Mouse (Mus musculus) hindbrain, embryonic 12.5 days (tissue): Measurements from ENCODE around the gene Zeb2. TPM values are rescaled to one million over a fixed set of nuclear protein-coding genes. Genes with fewer than 3 reads are reported as not detected.
A peak's percentile ranks its signal among the peaks of the same experiment; 100 is the strongest.

Experiments
- ATAC-seq: fragments of 200-750 bp; cut with Nextera tagmentation; 2 replicates; pipeline ENCODE4 v1.8.0; 2017; ENCODE audit warnings: moderate TSS enrichment; ENCODE audit not compliant: low FRiP score
- H3K27ac ChIP-seq: fragments of 300-500 bp; sonication (generic); 2 replicates; pipeline ENCODE4 v1.5.1; 2016; ENCODE audit warnings: mild to moderate bottlenecking
- H3K27me3 ChIP-seq: fragments of 300-500 bp; sonication (generic); 2 replicates; pipeline ENCODE4 v1.6.1; 2016; ENCODE audit warnings: mild to moderate bottlenecking
- H3K36me3 ChIP-seq: fragments of 300-500 bp; sonication (generic); 2 replicates; pipeline ENCODE4 v1.6.1; 2016; ENCODE audit warnings: mild to moderate bottlenecking
- H3K4me1 ChIP-seq: fragments of 300-500 bp; sonication (generic); 2 replicates; pipeline ENCODE4 v1.6.1; 2016
- H3K4me2 ChIP-seq: fragments of 300-500 bp; sonication (generic); replicated peaks from 2 replicates; pipeline ENCODE4 v1.6.1; 2016; ENCODE audit warnings: mild to moderate bottlenecking
- H3K4me3 ChIP-seq: fragments of 300-500 bp; sonication (generic); 2 replicates; pipeline ENCODE4 v1.5.1; 2016; ENCODE audit warnings: mild to moderate bottlenecking
- H3K9ac ChIP-seq: fragments of 300-500 bp; sonication (generic); 2 replicates; pipeline ENCODE4 v1.6.1; 2016; ENCODE audit warnings: mild to moderate bottlenecking, moderate library complexity
- H3K9me3 ChIP-seq: fragments of 300-500 bp; sonication (generic); replicated peaks from 2 replicates; pipeline ENCODE4 v1.6.1; 2016; ENCODE audit warnings: mild to moderate bottlenecking
- WGBS: fragments of 180-500 bp; shearing (Covaris S2); methylation state at CpG from one replicate; pipeline ENCODE4 v1.1.7; 2016; 5-methylcytosine and 5-hydroxymethylcytosine counted together
- polyA plus RNA-seq: library from polyadenylated mRNA; unstranded; fragments of >200 nt; fragmentation: Nextera tagmentation; extraction: Ambion mirVana; gene quantifications from 2 replicates; pipeline ENCODE4 v1.2.1, GENCODE M21; 2016

Zeb2 gene
- polyA plus RNA-seq, 1 experiment from 2014 or later, result 47.3 TPM

DNA sequence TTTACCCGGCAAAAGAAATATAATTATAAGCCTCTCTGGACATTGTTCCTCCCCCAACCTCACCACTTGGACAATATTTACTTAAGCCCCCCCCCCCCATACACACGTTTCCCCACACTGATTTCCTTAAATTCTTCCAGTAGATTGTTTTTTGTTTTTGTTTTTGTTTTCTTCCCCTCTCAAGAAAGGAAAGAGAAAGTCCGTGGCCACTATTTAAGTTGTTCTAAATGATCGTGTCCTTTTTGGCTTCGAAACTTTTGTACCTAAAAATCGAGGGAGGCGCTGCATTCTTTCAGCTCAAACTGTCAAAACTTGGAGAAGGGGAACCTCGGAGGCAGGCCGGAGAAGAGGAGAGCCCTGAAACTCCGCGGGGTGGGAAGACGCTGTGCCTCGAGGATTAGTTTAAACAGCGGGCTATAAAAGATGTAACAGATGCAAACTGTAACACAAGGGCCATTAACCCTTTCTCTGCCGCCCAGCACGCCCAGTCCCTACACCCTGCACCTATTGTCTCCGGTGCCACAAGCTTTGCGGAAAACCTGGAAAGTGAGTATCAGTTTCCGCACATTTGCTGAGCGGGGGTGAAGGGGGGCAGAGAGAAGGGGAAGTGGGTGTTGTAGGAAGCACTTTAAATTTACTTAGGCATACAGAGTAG lies 6.3 kb downstream of the Zeb2 start:
- peaks cover 34% of the 10 kb centered on the region for H3K4me1 ChIP-seq
- no peaks in the 10 kb centered on the region for H3K27me3 ChIP-seq
- H3K9ac ChIP-seq, result peak overlapping the region; percentile 99
- ATAC-seq, result peak; percentile 18; the same call in 1 of the 2 replicates
- peak overlapping the region; percentile 98 for H3K27ac ChIP-seq
- H3K4me3 ChIP-seq, result peak overlapping the region; percentile 92
- H3K4me2 ChIP-seq, result peak overlapping the region; percentile 80
- WGBS, result under 1% methylated on average over 20 of the region's 20 CpGs
- no peaks in the 10 kb centered on the region for H3K9me3 ChIP-seq
- H3K36me3 ChIP-seq, result no peaks in the 10 kb centered on the region

DNA sequence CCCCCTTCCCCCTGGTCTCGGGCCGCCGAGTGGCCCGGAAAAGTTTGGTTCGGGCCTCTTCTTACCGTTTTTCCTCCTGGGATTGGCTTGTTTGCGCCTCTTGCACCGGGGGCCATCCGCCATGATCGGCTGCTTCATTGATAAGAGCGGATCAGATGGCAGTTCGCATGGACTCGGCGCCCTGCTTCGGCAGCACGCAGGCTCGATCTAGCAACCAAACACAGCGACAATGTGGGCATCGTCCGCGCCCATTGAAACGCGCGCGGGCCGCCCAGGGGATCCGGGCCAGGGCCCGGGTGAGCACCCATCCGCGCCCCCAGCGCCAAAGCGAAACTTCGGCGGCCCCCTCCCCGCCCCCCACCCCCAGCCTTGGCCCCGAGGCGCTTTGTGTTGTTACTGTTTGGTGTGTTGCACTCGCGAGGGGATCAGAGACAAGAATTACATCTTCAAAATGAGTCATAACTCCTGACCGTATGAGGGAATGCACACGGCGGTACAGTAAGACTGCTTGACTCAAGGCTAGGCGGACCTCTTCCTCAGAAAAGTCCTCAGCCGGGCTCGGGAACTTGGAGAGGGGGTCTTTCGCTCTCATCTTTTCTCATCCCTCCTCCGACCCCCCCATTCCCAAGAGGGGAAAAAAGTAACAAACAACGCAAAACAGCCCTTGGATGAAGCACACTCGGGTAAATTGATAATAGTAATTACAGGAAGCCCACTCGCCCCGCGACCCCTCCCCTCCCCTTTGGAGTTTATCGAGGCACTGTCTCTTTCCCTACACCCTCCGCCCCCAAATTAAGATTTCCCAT lies 7.0 kb downstream of the Zeb2 start:
- ATAC-seq, result peak; percentile 35
- H3K27me3 ChIP-seq, result no peaks in the 10 kb centered on the region
- peak overlapping the region; percentile 92 for H3K4me3 ChIP-seq
- H3K36me3 ChIP-seq, result no peaks in the 10 kb centered on the region
- under 1% methylated on average over 54 of the region's 54 CpGs for WGBS
- H3K4me1 ChIP-seq, result peaks cover 36% of the 10 kb centered on the region
- H3K4me2 ChIP-seq, result peak overlapping the region; percentile 80
- no peaks in the 10 kb centered on the region for H3K9me3 ChIP-seq
- peak overlapping the region; percentile 98 for H3K27ac ChIP-seq
- peak overlapping the region; percentile 99 for H3K9ac ChIP-seq

DNA sequence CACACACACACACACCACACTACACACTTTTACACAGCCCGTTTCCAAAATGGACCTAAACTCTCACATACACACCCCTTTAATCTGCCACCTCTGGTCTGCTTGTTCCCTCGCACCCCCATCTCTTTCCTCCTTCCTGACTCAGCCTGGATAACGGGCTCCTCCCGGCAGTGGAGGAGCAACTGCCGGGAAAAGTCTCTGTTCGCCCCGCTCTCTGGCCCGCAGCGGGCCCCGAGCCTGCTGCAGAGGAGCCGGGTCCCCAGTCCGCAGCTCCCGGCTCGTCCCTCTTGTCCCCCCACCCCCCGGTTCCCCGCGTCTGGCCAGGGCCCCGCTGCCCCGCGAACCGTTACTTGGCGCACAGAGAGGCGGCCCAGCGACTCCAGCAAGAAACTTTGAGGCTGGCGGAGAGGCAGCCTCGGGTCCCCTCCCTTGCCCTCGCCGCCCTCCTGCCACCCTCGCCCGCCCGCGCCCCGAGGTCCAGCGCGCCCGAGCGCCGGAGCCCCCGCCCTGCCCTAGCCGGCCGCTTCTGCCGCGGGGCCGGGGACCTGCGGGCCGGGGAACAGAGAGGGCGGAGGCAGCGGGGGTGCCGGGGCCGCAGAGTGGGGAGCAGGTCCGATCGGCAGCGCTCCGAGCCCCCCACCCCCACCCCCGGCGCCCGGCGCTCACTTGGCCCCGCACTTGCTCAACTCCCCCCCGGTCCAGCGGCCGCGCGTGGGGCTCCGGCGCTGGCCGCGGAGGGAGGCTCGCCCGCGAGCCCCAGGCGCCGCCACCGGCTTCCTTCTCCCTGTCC lies 7.8 kb downstream of the Zeb2 start:
- Histone ChIP-seq H3K9ac (peak overlapping the region; percentile 99), H3K27me3 (no peaks in the 10 kb centered on the region), H3K27ac (peak overlapping the region; percentile 98), H3K9me3 (no peaks in the 10 kb centered on the region), H3K4me3 (peak overlapping the region; percentile 92), H3K4me1 (peaks cover 38% of the 10 kb centered on the region), H3K36me3 (no peaks in the 10 kb centered on the region), H3K4me2 (peak overlapping the region; percentile 80)
- ATAC-seq, result peak; percentile 23; the same call in 1 of the 2 replicates
- WGBS, result 1% methylated on average over 51 of the region's 74 CpGs

DNA sequence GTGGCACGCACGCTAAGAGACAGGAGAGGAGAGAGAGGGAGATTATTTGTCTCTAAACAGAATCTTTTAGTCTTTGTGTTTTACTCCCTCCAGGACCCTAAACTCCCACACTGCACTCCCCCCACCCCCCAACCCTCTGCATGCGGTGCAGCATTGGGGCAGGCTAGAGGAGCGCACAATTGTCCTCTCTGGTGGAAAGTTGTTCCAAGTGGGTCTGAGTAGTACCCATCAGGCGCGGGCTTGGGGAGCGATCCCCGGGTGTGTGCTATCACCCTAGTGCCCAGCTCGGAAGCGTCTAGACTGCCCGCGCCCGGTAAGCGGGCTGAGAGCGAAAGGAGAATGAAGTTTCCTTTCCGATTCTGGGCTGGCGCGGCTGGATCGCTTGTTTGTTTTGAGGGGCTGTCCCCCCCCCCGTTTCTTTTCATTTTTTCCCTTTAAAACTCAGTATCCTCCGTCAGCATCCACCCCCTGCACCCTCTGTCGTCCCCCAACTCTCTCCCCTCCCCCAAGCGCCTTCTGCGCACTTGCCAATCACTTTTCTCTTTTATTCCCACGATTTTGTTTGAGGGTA lies 8.6 kb downstream of the Zeb2 start:
- Histone ChIP-seq H3K9ac (peak overlapping the region; percentile 99), H3K27me3 (no peaks in the 10 kb centered on the region), H3K4me2 (peak overlapping the region; percentile 80), H3K4me1 (peaks cover 39% of the 10 kb centered on the region), H3K9me3 (no peaks in the 10 kb centered on the region), H3K27ac (peak overlapping the region; percentile 98), H3K4me3 (peak overlapping the region; percentile 92), H3K36me3 (no peaks in the 10 kb centered on the region)
- under 1% methylated on average over 25 of the region's 25 CpGs for WGBS
- ATAC-seq, result peak; percentile 62

DNA sequence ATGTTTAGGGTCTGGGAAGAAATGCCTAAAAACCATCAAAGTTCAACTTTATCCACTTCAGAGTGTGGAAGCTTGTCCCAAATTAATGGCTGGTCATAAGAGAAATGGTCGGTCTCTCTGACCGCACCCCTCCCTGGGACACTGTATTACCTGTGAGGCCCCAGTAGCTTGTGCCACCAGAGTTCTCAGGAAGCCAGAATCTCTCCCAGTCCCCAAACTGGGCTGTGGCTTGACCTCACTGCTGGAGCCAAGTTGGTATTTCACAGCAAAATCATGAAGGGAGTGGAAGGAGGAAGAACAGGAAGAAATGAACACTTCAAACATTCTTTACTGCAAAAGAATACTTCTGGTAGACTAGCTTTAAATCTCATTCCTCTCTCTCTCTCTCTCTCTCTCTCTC lies 9.6 kb downstream of the Zeb2 start:
- H3K4me1 ChIP-seq, result peaks cover 47% of the 10 kb centered on the region
- no peaks in the 10 kb centered on the region for H3K9me3 ChIP-seq
- ATAC-seq, result no peak
- H3K36me3 ChIP-seq, result no peaks in the 10 kb centered on the region
- no peaks in the 10 kb centered on the region for H3K27me3 ChIP-seq
- H3K27ac ChIP-seq, result peak overlapping the region; percentile 98
- 23% methylated on average over 2 of the region's 2 CpGs for WGBS
- peak overlapping the region; percentile 92 for H3K4me3 ChIP-seq
- peak overlapping the region; percentile 80 for H3K4me2 ChIP-seq
- peak overlapping the region; percentile 99 for H3K9ac ChIP-seq

DNA sequence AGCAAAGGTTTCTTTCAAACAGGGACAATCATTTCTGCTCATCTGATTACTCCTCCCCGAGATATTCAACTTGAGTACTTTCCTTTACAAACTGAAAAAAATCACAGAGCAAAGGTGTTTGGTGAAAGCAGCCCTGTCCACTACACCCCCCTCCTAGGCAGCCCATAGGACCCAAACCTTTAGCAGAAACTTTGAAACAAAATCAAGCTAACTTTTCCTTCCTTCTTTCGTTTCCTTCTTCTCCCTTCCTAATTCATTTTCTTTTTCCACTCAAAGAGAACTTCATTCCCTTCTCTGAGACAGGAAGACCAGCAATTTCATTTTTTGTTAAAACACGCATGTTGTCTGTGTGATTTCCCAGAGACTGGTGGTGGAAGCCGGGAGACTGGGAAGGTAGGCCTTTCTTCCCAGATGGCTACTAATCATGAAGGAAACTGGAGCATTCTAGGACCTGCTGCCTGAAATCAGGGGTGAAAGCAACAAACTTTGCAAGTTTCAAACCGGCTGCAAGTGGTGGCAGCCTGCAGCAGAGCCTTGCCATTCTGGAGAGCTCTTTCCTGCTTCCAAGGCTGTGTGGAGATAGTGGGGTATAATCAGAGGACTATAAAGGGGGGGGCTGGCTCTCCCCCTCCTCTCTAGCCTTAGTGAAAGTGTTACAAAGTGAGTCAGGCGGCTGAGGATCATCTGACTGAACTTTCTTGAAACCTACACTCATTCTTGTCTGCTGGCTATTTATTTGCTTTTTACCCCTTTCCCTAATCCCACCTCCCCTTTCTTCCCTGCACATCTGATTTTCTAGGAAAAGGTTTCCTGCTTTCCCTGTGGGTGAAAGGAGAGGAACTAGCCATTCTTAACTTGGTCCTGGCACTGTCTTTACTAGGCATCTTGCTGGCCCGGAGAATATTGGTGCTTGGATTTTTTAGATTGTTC lies 11.0 kb downstream of the Zeb2 start:
- Histone ChIP-seq H3K4me3 (peak overlapping the region; percentile 4; the same call in 1 of the 2 replicates), H3K27ac (peak overlapping the region; percentile 81), H3K36me3 (no peaks in the 10 kb centered on the region), H3K27me3 (no peaks in the 10 kb centered on the region), H3K9me3 (no peaks in the 10 kb centered on the region), H3K4me2 (peak overlapping the region; percentile 80), H3K4me1 (peaks cover 60% of the 10 kb centered on the region), H3K9ac (peak overlapping the region; percentile 53)
- 35% methylated on average over 7 of the region's 7 CpGs for WGBS
- ATAC-seq, result no peak

DNA sequence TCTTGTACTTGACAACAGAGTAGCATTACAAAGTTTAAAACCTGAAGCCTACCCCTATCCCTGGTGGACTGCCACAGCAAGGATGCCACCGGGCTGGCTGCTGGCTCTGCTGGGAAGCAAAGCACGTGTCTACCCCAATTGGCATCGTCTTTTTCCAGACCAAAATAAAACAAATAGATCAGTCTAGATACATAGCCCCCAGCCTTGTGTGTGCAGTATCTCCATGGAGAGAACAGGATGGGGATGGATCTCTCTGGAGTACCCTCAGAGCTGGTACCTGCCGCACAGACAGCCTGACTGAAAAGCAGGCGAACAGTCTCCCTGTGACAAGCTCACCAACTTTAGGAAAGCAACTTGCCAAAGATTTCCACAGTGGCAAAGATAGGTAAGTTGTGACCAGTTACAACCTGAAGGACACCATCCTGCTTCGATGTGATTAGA lies 11.9 kb downstream of the Zeb2 start:
- H3K4me1 ChIP-seq, result peaks cover 69% of the 10 kb centered on the region
- no peak for ATAC-seq
- peak overlapping the region; percentile 7; the same call in 1 of the 2 replicates for H3K4me3 ChIP-seq
- no peaks in the 10 kb centered on the region for H3K9me3 ChIP-seq
- no peaks in the 10 kb centered on the region for H3K27me3 ChIP-seq
- H3K36me3 ChIP-seq, result no peaks in the 10 kb centered on the region
- 0 out of 2 replicates have a peak overlapping the region, but pooled peaks have one; percentile 50 for H3K9ac ChIP-seq
- H3K4me2 ChIP-seq, result peak overlapping the region; percentile 80
- H3K27ac ChIP-seq, result peak overlapping the region; percentile 81
- WGBS, result 35% methylated on average over 6 of the region's 6 CpGs

DNA sequence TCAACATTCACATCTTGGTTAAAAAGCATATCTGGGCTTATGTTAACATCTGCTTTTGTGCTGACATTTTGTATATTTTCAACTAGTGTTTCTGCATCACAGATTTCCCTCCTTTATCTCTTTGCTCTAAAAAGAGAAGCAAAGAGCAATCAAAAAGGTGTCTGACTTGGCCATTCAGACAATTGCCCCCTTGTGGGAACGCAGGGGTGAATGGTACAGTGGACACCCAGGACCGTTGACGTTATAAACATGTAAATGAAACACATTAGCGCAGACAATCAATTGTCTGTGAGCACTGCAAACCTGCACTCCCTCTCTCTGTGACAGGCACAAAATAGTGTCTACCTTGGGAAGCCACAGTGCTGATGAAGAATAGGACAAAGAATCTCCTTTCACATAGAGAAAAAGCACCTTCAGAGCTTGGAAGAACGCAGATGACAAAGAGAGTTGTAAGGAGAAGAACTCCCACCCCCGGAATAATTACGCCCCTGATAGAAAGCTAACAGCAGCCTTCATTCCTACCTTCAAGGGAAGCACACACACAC lies 12.6 kb downstream of the Zeb2 start:
- H3K4me2 ChIP-seq, result peak overlapping the region; percentile 80
- peak overlapping the region; percentile 7; the same call in 1 of the 2 replicates for H3K4me3 ChIP-seq
- H3K27ac ChIP-seq, result peak overlapping the region; percentile 81
- no peaks in the 10 kb centered on the region for H3K36me3 ChIP-seq
- ATAC-seq, result no peak
- H3K9ac ChIP-seq, result peak overlapping the region; percentile 50
- H3K4me1 ChIP-seq, result peaks cover 73% of the 10 kb centered on the region
- no peaks in the 10 kb centered on the region for H3K9me3 ChIP-seq
- WGBS, result 14% methylated on average over 7 of the region's 7 CpGs
- no peaks in the 10 kb centered on the region for H3K27me3 ChIP-seq

DNA sequence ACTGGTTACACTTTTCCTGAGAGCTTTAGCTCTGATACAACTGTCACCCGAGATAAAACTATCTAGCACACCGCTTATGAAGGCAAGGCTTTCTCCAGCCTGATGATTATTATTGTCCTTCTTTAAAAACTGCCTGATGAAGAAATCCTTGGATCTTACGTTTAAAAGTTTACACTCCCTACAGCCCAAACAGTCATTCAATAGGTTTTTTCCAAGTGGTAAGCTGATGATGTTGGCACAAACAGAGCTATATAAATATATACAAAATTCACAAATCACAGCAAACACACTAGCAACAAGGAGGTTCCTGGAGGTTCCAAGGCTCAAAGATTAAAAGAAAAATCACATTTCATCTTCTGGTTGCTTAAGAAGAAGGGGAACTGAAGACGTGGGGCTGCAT lies 13.1 kb downstream of the Zeb2 start:
- Histone ChIP-seq H3K9me3 (no peaks in the 10 kb centered on the region), H3K4me2 (peak overlapping the region; percentile 80), H3K4me1 (peaks cover 74% of the 10 kb centered on the region), H3K27ac (peak overlapping the region; percentile 81), H3K36me3 (no peaks in the 10 kb centered on the region), H3K4me3 (no peak overlapping the region), H3K9ac (peak overlapping the region; percentile 50), H3K27me3 (no peaks in the 10 kb centered on the region)
- WGBS, result 41% methylated on average over 4 of the region's 4 CpGs
- no peak for ATAC-seq

DNA sequence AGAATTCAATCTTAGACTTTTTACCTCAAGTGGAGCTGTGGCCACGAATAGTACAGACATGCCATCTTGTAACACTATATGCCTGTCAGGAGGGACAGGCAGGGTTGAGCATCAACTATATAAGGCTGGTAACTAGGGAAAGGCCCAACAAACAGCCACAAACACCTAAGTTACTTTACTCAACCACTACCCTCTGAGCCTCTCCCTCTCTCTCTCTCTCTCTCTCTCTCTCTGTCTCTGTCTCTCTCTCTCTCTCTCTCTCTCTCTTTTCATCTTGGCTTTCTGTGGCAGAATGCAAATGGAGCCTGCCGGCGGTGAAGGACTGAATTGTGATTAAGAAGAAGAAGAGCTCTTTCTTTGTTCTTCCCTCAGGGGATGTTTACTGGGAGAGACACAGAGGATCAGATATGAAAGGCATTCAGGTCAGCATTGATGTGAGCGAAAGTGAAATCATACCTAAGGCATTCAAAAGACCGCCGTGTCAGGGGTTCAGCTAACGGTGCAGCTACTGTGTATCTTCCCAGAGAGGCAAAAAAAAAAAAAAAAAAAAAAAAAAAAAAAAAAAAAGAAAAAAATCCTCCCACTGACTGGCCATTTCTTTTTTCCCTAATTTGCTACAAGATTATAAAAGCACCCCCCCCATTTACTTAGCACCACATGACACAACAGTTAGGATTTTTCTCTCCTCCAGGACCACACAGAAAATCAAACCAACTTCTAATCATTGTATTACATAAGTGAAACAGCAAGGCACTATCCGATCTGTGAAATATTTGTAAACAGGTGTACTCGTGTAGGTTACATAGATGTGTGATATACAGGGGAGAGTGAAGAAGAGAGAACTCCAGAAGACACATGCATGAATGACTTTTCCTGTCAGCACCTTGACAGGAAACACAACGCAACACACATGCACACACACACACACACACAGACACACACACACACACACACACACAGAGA lies 13.9 kb downstream of the Zeb2 start:
- H3K4me1 ChIP-seq, result peaks cover 79% of the 10 kb centered on the region
- no peak overlapping the region for H3K4me3 ChIP-seq
- WGBS, result 18% methylated on average over 10 of the region's 10 CpGs
- H3K27me3 ChIP-seq, result no peaks in the 10 kb centered on the region
- no peaks in the 10 kb centered on the region for H3K9me3 ChIP-seq
- no peaks in the 10 kb centered on the region for H3K36me3 ChIP-seq
- no peak for ATAC-seq
- peak overlapping the region; percentile 80 for H3K4me2 ChIP-seq
- peak overlapping the region; percentile 81 for H3K27ac ChIP-seq
- H3K9ac ChIP-seq, result peak overlapping the region; percentile 10; the same call in 1 of the 2 replicates
